Mouse (Mus musculus): Measurements from ENCODE around the gene Cd27. TPM values are rescaled to one million over a fixed set of nuclear protein-coding genes. Genes with fewer than 3 reads are reported as not detected.

Gene Cd27
- total and polyA plus RNA-seq, 3 experiments, result 0.46 TPM; not detected in 2

- no peak for DNase-seq (ENCODE audit: low read depth, low spot score)
- no peak overlapping the region for H3K27ac ChIP-seq (ENCODE audit: control insufficient read depth, low read depth, low read length)
Observed at GRCm38 (mm10) chr6:125236341-125236740, 469 bp downstream of the Cd27 start.

GRCm38 (mm10) chr6:125234520-125234828 is 2.3 kb downstream of the Cd27 start:
- Histone ChIP-seq H3K4me3 (ENCODE audit: control insufficient read depth in 1 of 2, insufficient read depth in 1 of 2, low read depth in 2 of 2, low read length in 2 of 2) (no peak overlapping the region), H3K9me3 (replicated peaks; ENCODE audit: insufficient read depth, low read length) (no peaks in the 10 kb centered on the region), H3K79me2 (ENCODE audit: control insufficient read depth, insufficient read depth, low read length, poor library complexity) (peaks cover 4% of the 10 kb centered on the region; the same call in 1 of the 2 replicates), H3K27me3 (ENCODE audit: control insufficient read depth in 1 of 2, insufficient read depth in 2 of 2, low read length in 2 of 2) (no peaks in the 10 kb centered on the region), H3K9ac (ENCODE audit: control insufficient read depth, low read depth, low read length, poor library complexity, severe bottlenecking) (no peak overlapping the region), H3K36me3 (ENCODE audit: control insufficient read depth in 1 of 2, insufficient read depth in 2 of 2, low read length in 2 of 2) (peaks cover 0 to 9% of the 10 kb centered on the region in 2 experiments; a peak in 2 of 4 replicates), H3K4me1 (ENCODE audit: control insufficient read depth in 1 of 2, insufficient read depth in 2 of 2, low read length in 2 of 2) (peaks cover 3 to 13% of the 10 kb centered on the region in 2 experiments; a peak in 3 of 4 replicates), H3K27ac (ENCODE audit: control insufficient read depth, low read depth, low read length) (no peak overlapping the region)
- no peak for DNase-seq (ENCODE audit: low read depth, low spot score)
- TF ChIP-seq BHLHE40 (IDR thresholded peaks at IDR 0.05; ENCODE audit: borderline replicate concordance, low read depth, low read length) (no peak), NRF1 (IDR thresholded peaks at IDR 0.05; ENCODE audit: insufficient read depth, low read depth, low read length, poor library complexity, severe bottlenecking) (no peak), SMC3 (IDR thresholded peaks at IDR 0.05; ENCODE audit: low read depth, low read length) (no peak), MEF2A (IDR thresholded peaks at IDR 0.05; ENCODE audit: extremely low read depth, insufficient replicate concordance, low read depth, low read length, poor library complexity, severe bottlenecking) (no peak), GABPA (IDR thresholded peaks at IDR 0.05; ENCODE audit: low read depth, low read length) (no peak), POLR2AphosphoS2 (IDR thresholded peaks at IDR 0.05; ENCODE audit: low read length) (no peak), ZMIZ1 (IDR thresholded peaks at IDR 0.05; ENCODE audit: low read depth, low read length) (no peak), ZKSCAN1 (IDR thresholded peaks at IDR 0.05; ENCODE audit: low read depth, low read length) (no peak), USF2 (IDR thresholded peaks at IDR 0.05; ENCODE audit: borderline replicate concordance in 1 of 2, insufficient read depth in 1 of 2, low read depth in 1 of 2, low read length in 2 of 2) (no peak), ZNF384 (IDR thresholded peaks at IDR 0.05; ENCODE audit: low read depth, low read length) (no peak), ZC3H11A (IDR thresholded peaks at IDR 0.05; ENCODE audit: low read depth, low read length) (no peak), HCFC1 (IDR thresholded peaks at IDR 0.05; ENCODE audit: low read depth, low read length) (no peak)

More at GRCm38 (mm10) chr6:125236341-125236740, 469 bp downstream of the Cd27 start:
- TF ChIP-seq MYC (IDR thresholded peaks at IDR 0.05; ENCODE audit: low read depth, low read length) (no peak), TBP (IDR thresholded peaks at IDR 0.05; ENCODE audit: low read depth, low read length) (no peak), RCOR1 (IDR thresholded peaks at IDR 0.05; ENCODE audit: low read depth, low read length) (no peak), ZKSCAN1 (IDR thresholded peaks at IDR 0.05; ENCODE audit: low read depth, low read length) (no peak), TAL1 (IDR thresholded peaks at IDR 0.05; ENCODE audit: low read length) (no peak), KAT2A (conservative IDR thresholded peaks at IDR 0.05; ENCODE audit: low read depth, low read length) (no peak), MXI1 (IDR thresholded peaks at IDR 0.05; ENCODE audit: low read depth, low read length) (no peak), POLR2AphosphoS5 (IDR thresholded peaks at IDR 0.05; ENCODE audit: borderline replicate concordance, low read depth, low read length) (no peak), ZNF384 (IDR thresholded peaks at IDR 0.05; ENCODE audit: low read depth, low read length) (no peak), E2F4 (IDR thresholded peaks at IDR 0.05; ENCODE audit: borderline replicate concordance, low read depth, low read length) (no peak), MAX (IDR thresholded peaks at IDR 0.05; ENCODE audit: low read length) (no peak), ZC3H11A (IDR thresholded peaks at IDR 0.05; ENCODE audit: low read depth, low read length) (no peak), MAZ (IDR thresholded peaks at IDR 0.05; ENCODE audit: low read depth, low read length) (no peak), NRF1 (IDR thresholded peaks at IDR 0.05; ENCODE audit: insufficient read depth, low read depth, low read length, poor library complexity, severe bottlenecking) (no peak), CHD1 (IDR thresholded peaks at IDR 0.05; ENCODE audit: low read depth, low read length) (no peak), USF2 (IDR thresholded peaks at IDR 0.05; ENCODE audit: borderline replicate concordance in 1 of 2, insufficient read depth in 1 of 2, low read depth in 1 of 2, low read length in 2 of 2) (no peak)
- no peaks in the 10 kb centered on the region for H3K9me3 ChIP-seq (replicated peaks; ENCODE audit: insufficient read depth, low read length)
- no peak overlapping the region for H3K4me3 ChIP-seq (ENCODE audit: control insufficient read depth in 1 of 2, insufficient read depth in 1 of 2, low read depth in 2 of 2, low read length in 2 of 2)
- peaks cover 3 to 13% of the 10 kb centered on the region in 2 experiments; a peak in 3 of 4 replicates for H3K4me1 ChIP-seq (ENCODE audit: control insufficient read depth in 1 of 2, insufficient read depth in 2 of 2, low read length in 2 of 2)
- H3K79me2 ChIP-seq (ENCODE audit: control insufficient read depth, insufficient read depth, low read length, poor library complexity), result peaks cover 3% of the 10 kb centered on the region; the same call in 1 of the 2 replicates
- H3K9ac ChIP-seq (ENCODE audit: control insufficient read depth, low read depth, low read length, poor library complexity, severe bottlenecking), result no peak overlapping the region
- peaks cover 0 to 9% of the 10 kb centered on the region in 2 experiments; a peak in 2 of 4 replicates for H3K36me3 ChIP-seq (ENCODE audit: control insufficient read depth in 1 of 2, insufficient read depth in 2 of 2, low read length in 2 of 2)
- H3K27me3 ChIP-seq (ENCODE audit: control insufficient read depth in 1 of 2, insufficient read depth in 2 of 2, low read length in 2 of 2), result no peaks in the 10 kb centered on the region

Data from MEL (cell line).